Mouse (Mus musculus) ES-Bruce4 (cell line): ENCODE measurements at regions not wholly inside any gene's neighbourhood (a gene's known extent, or its start where the extent isn't known, plus 50 kb on each side); places are given as distances from the start of the nearest gene placed in this dataset.

ENCODE experiments used
- H3K27ac ChIP-seq: 2 replicates; pipeline ENCODE4 v1.5.1; 2012; ENCODE audit warnings: low read length, inconsistent platforms; ENCODE audit not compliant: insufficient read depth
- H3K27me3 ChIP-seq: 2 replicates; pipeline ENCODE4 v1.6.1; 2012; ENCODE audit warnings: mild to moderate bottlenecking, low read length, inconsistent platforms; ENCODE audit not compliant: control insufficient read depth, poor library complexity, insufficient read depth, severe bottlenecking
- H3K36me3 ChIP-seq: 2 replicates; pipeline ENCODE4 v1.6.1; 2012; ENCODE audit warnings: inconsistent platforms, mild to moderate bottlenecking, low read length, moderate library complexity; ENCODE audit not compliant: control insufficient read depth, poor library complexity, insufficient read depth, severe bottlenecking
- H3K4me1 ChIP-seq: one replicate; pipeline ENCODE4 v1.8.1; 2011; ENCODE audit warnings: low read length; ENCODE audit not compliant: control insufficient read depth, insufficient read depth
- H3K4me3 ChIP-seq: 2 replicates; pipeline ENCODE4 v1.5.1; 2011; ENCODE audit warnings: low read depth, mild to moderate bottlenecking, low read length
- H3K9ac ChIP-seq: 2 replicates; pipeline ENCODE4 v1.6.1; 2012; ENCODE audit warnings: low read depth, mild to moderate bottlenecking, inconsistent platforms; ENCODE audit not compliant: poor library complexity, severe bottlenecking
- H3K9me3 ChIP-seq: replicated peaks from 2 replicates; pipeline ENCODE4 v1.6.1; 2012; ENCODE audit warnings: mild to moderate bottlenecking, low read length, inconsistent platforms; ENCODE audit not compliant: control insufficient read depth, poor library complexity, insufficient read depth, severe bottlenecking
- CTCF ChIP-seq: IDR thresholded peaks from one replicate; pipeline ENCODE4 v1.8.1; 2011; ENCODE audit warnings: low read depth, low read length
- EP300 ChIP-seq: IDR thresholded peaks from 2 replicates; pipeline ENCODE4 v1.6.1; 2011; ENCODE audit warnings: low read depth, low read length; ENCODE audit not compliant: insufficient read depth
- POLR2A ChIP-seq: IDR thresholded peaks from one replicate; pipeline ENCODE4 v1.8.1; 2011; ENCODE audit warnings: low read length; ENCODE audit not compliant: insufficient read depth

- Histone ChIP-seq H3K9me3 (no peaks in the 10 kb centered on the region), H3K9ac (no peak overlapping the region), H3K4me3 (no peak overlapping the region), H3K27ac (no peak overlapping the region), H3K4me1 (no peaks in the 10 kb centered on the region), H3K27me3 (no peaks in the 10 kb centered on the region), H3K36me3 (no peaks in the 10 kb centered on the region)
- TF ChIP-seq CTCF (no peak), POLR2A (no peak), EP300 (no peak)
Observed at GRCm38 (mm10) chr3:37909008-37909407, 184.7 kb upstream of the Gm5148 start.

- Histone ChIP-seq H3K4me1 (no peaks in the 10 kb centered on the region), H3K4me3 (no peak overlapping the region), H3K36me3 (no peaks in the 10 kb centered on the region), H3K27me3 (no peaks in the 10 kb centered on the region), H3K27ac (no peak overlapping the region), H3K9me3 (no peaks in the 10 kb centered on the region), H3K9ac (no peak overlapping the region)
- TF ChIP-seq EP300 (no peak), CTCF (no peak), POLR2A (no peak)
Observed at GRCm38 (mm10) chr3:37908456-37908855, 184.2 kb upstream of the Gm5148 start.

DNA sequence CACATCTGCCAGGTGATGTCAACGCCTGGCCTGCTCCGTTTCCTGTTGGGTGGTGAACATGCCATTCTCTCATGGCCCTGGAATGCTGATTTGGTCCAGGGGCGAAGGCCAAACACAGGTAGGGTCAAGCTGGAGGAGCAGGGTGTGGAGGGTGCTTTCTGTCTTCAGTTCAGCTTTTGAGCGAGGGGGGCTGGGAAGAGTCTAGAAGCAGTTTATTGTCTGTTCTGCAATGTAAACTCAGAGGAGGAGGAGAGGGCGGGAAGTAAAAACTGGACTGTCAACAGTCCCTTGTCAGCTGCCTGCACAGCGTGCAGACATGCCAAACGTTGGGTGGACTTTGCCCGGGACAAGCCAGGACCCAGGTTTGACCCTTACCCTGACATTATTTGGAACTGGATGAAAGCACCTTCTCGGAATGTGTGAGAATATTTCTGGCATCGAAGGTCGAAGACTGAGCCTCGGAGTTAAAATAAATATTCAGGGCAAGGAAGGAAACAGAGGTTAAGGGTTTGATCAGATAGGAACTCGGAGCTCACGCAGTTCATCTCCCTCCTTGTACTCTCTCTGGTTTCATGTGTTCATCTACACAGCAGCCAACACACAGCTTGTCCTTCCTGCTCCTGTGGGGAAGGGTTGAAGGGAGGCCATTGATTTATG is 183.3 kb upstream of the Gm5148 start:
- no peak for TF ChIP-seq CTCF
- no peak for TF ChIP-seq POLR2A
- no peak for TF ChIP-seq EP300
- Histone ChIP-seq H3K9ac (no peak overlapping the region), H3K27ac (no peak overlapping the region), H3K27me3 (no peaks in the 10 kb centered on the region), H3K4me1 (no peaks in the 10 kb centered on the region), H3K36me3 (no peaks in the 10 kb centered on the region), H3K9me3 (no peaks in the 10 kb centered on the region), H3K4me3 (no peak overlapping the region)

GRCm38 (mm10) chr3:37906806-37907251 is 182.5 kb upstream of the Gm5148 start:
- H3K36me3 ChIP-seq = no peaks in the 10 kb centered on the region
- TF ChIP-seq EP300 (no peak), CTCF (no peak), POLR2A (no peak)
- no peak overlapping the region for H3K27ac ChIP-seq
- H3K27me3 ChIP-seq = no peaks in the 10 kb centered on the region
- no peaks in the 10 kb centered on the region for H3K4me1 ChIP-seq
- no peak overlapping the region for H3K9ac ChIP-seq
- no peaks in the 10 kb centered on the region for H3K9me3 ChIP-seq
- no peak overlapping the region for H3K4me3 ChIP-seq

GRCm38 (mm10) chr3:37904188-37904587 is 179.9 kb upstream of the Gm5148 start:
- Histone ChIP-seq H3K36me3 (no peaks in the 10 kb centered on the region), H3K4me1 (no peaks in the 10 kb centered on the region)
- TF ChIP-seq POLR2A (no peak), EP300 (no peak), CTCF (no peak)

GRCm38 (mm10) chr3:37903482-37903881 is 179.2 kb upstream of the Gm5148 start:
- H3K27ac ChIP-seq = no peak overlapping the region
- no peaks in the 10 kb centered on the region for H3K9me3 ChIP-seq
- H3K4me1 ChIP-seq = no peaks in the 10 kb centered on the region
- H3K9ac ChIP-seq = no peak overlapping the region
- H3K27me3 ChIP-seq = peaks cover 1% of the 10 kb centered on the region; the same call in 1 of the 2 replicates
- no peak overlapping the region for H3K4me3 ChIP-seq
- TF ChIP-seq POLR2A = no peak
- TF ChIP-seq CTCF = no peak
- TF ChIP-seq EP300 = no peak
- H3K36me3 ChIP-seq = no peaks in the 10 kb centered on the region

More at GRCm38 (mm10) chr3:37904188-37904587, 179.9 kb upstream of the Gm5148 start:
- Histone ChIP-seq H3K27me3 (peaks cover 1% of the 10 kb centered on the region; the same call in 1 of the 2 replicates), H3K9me3 (no peaks in the 10 kb centered on the region), H3K9ac (no peak overlapping the region), H3K4me3 (no peak overlapping the region), H3K27ac (no peak overlapping the region)
